Mouse (Mus musculus): ENCODE results near the gene Pam. TPM values are rescaled to one million over a fixed set of nuclear protein-coding genes. Genes with fewer than 3 reads are reported as not detected.

The Pam gene
- polyA plus RNA-seq, 1 experiment from 2014 or later = 21.5 TPM

- ATAC-seq (replicated peaks; ENCODE audit: low FRiP score) (no peak), DNase-seq (ENCODE audit: low spot score) (no peak)
- Histone ChIP-seq H3K4me1 (replicated peaks; ENCODE audit: control insufficient read depth, insufficient read depth, low read length) (no peaks in the 10 kb centered on the region), H3K4me3 (ENCODE audit: low read depth, low read length) (no peak overlapping the region), H3K9ac (ENCODE audit: low read length) (no peak overlapping the region), H3K9me3 (ENCODE audit: control insufficient read depth, low read length) (no peaks in the 10 kb centered on the region), H3K27ac (ENCODE audit: low read depth, low read length) (no peak overlapping the region), H3K36me3 (ENCODE audit: control insufficient read depth, insufficient read depth, low read length) (no peaks in the 10 kb centered on the region), H3K4me2 (ENCODE audit: low read depth, low read length, severe bottlenecking) (no peak overlapping the region), H3K27me3 (ENCODE audit: control insufficient read depth, insufficient read depth, low read length) (no peaks in the 10 kb centered on the region)
- WGBS = 77% methylated on average over 1 of the region's 1 CpGs
Measured at GRCm38 (mm10) chr1:97983189-97983588, 112.3 kb downstream of the Pam start.

- Histone ChIP-seq H3K4me1 (replicated peaks; ENCODE audit: control insufficient read depth, insufficient read depth, low read length) (no peaks in the 10 kb centered on the region; the same call in 1 of the 2 replicates), H3K4me2 (ENCODE audit: low read depth, low read length, severe bottlenecking) (no peak overlapping the region), H3K36me3 (ENCODE audit: control insufficient read depth, insufficient read depth, low read length) (no peaks in the 10 kb centered on the region), H3K27me3 (ENCODE audit: control insufficient read depth, insufficient read depth, low read length) (no peaks in the 10 kb centered on the region), H3K9ac (ENCODE audit: low read length) (no peak overlapping the region), H3K27ac (ENCODE audit: low read depth, low read length) (no peak overlapping the region), H3K9me3 (ENCODE audit: control insufficient read depth, low read length) (no peaks in the 10 kb centered on the region), H3K4me3 (ENCODE audit: low read depth, low read length) (no peak overlapping the region)
- DNase-seq (ENCODE audit: low spot score) (no peak), ATAC-seq (replicated peaks; ENCODE audit: low FRiP score) (no peak)
- WGBS = 83% methylated on average over 1 of the region's 1 CpGs
Measured at GRCm38 (mm10) chr1:97979422-97979821, 116.0 kb downstream of the Pam start.

DNA sequence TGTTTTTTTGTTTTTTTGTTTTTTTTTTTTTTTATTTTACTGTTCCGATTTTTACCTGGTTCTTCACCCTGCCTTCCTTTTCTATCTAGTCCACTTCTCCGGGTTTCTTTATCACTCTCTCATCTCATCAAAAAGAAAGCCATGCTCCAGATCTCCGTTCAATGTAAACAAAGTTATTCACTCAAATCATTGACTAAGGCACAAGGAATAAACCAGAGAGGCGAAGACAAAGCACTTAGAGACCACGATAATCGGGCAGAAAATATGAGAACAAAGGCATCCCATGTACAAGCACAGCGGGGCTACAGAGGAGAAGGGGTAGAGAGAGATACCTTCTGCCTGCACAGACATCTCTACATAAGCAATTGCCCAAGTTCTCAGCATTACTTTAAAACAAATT, 117.9 kb downstream of the Pam start:
- Histone ChIP-seq H3K4me1 (replicated peaks; ENCODE audit: control insufficient read depth, insufficient read depth, low read length) (no peaks in the 10 kb centered on the region; the same call in 1 of the 2 replicates), H3K36me3 (ENCODE audit: control insufficient read depth, insufficient read depth, low read length) (no peaks in the 10 kb centered on the region), H3K27ac (ENCODE audit: low read depth, low read length) (no peak overlapping the region), H3K4me3 (ENCODE audit: low read depth, low read length) (no peak overlapping the region), H3K4me2 (ENCODE audit: low read depth, low read length, severe bottlenecking) (peak overlapping the region; percentile 65), H3K27me3 (ENCODE audit: control insufficient read depth, insufficient read depth, low read length) (no peaks in the 10 kb centered on the region), H3K9ac (ENCODE audit: low read length) (peak overlapping the region; percentile 72; the same call in 1 of the 2 replicates), H3K9me3 (ENCODE audit: control insufficient read depth, low read length) (no peaks in the 10 kb centered on the region)
- ATAC-seq (replicated peaks; ENCODE audit: low FRiP score) (no peak), DNase-seq (ENCODE audit: low spot score) (no peak)
- 16% methylated on average over 7 of the region's 7 CpGs for WGBS

DNA sequence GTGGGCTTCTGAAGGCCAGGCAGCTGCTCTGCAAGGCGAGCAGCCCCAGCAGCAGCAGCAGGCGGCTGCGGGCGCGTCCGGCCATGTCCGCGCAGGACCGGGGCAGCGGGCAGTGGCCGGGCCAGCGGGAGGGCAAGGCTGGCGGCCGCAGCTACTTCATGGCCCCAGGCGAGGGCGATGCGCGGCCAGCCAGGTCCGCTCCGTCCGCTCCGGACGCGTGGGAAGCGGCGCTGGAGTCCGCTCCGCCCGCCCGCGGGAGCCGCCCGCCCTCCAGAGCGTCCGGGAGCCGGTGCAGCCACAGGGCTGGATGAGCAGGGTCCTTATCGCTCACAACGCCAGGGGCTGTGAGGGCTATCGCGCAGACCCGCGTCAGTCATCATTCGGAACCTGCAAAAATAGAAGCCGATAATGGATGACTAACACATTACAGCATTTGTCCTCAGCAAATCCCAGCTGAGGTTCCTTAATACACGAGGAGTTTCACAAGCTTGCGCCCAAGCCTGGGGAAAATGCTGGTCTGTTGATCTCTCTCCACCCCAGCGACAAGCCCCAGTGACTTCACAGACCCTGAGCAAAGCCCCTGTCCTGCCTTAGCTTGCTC, 118.5 kb downstream of the Pam start:
- Histone ChIP-seq H3K4me2 (ENCODE audit: low read depth, low read length, severe bottlenecking) (peak overlapping the region; percentile 65), H3K9ac (ENCODE audit: low read length) (peak overlapping the region; percentile 72), H3K27me3 (ENCODE audit: control insufficient read depth, insufficient read depth, low read length) (no peaks in the 10 kb centered on the region), H3K27ac (ENCODE audit: low read depth, low read length) (peak overlapping the region; percentile 19; the same call in 1 of the 2 replicates), H3K36me3 (ENCODE audit: control insufficient read depth, insufficient read depth, low read length) (no peaks in the 10 kb centered on the region), H3K9me3 (ENCODE audit: control insufficient read depth, low read length) (no peaks in the 10 kb centered on the region), H3K4me3 (ENCODE audit: low read depth, low read length) (peak overlapping the region; percentile 56), H3K4me1 (replicated peaks; ENCODE audit: control insufficient read depth, insufficient read depth, low read length) (no peaks in the 10 kb centered on the region; the same call in 1 of the 2 replicates)
- ATAC-seq (replicated peaks; ENCODE audit: low FRiP score) = peak; percentile 88
- under 1% methylated on average over 47 of the region's 47 CpGs for WGBS
- peak; percentile 81 for DNase-seq (ENCODE audit: low spot score)

GRCm38 (mm10) chr1:97976072-97976471, 119.4 kb downstream of the Pam start:
- Histone ChIP-seq H3K4me1 (replicated peaks; ENCODE audit: control insufficient read depth, insufficient read depth, low read length) (no peaks in the 10 kb centered on the region; the same call in 1 of the 2 replicates), H3K27ac (ENCODE audit: low read depth, low read length) (no peak overlapping the region), H3K36me3 (ENCODE audit: control insufficient read depth, insufficient read depth, low read length) (no peaks in the 10 kb centered on the region), H3K4me3 (ENCODE audit: low read depth, low read length) (peak overlapping the region; percentile 56; the same call in 1 of the 2 replicates), H3K9me3 (ENCODE audit: control insufficient read depth, low read length) (no peaks in the 10 kb centered on the region), H3K27me3 (ENCODE audit: control insufficient read depth, insufficient read depth, low read length) (no peaks in the 10 kb centered on the region), H3K4me2 (ENCODE audit: low read depth, low read length, severe bottlenecking) (peak overlapping the region; percentile 65; the same call in 1 of the 2 replicates), H3K9ac (ENCODE audit: low read length) (no peak overlapping the region)
- WGBS = 73% methylated on average over 13 of the region's 13 CpGs
- ATAC-seq (replicated peaks; ENCODE audit: low FRiP score) (no peak), DNase-seq (ENCODE audit: low spot score) (no peak)

- 44% methylated on average over 11 of the region's 11 CpGs for WGBS
- Histone ChIP-seq H3K4me1 (replicated peaks; ENCODE audit: control insufficient read depth, insufficient read depth, low read length) (no peaks in the 10 kb centered on the region; the same call in 1 of the 2 replicates), H3K27me3 (ENCODE audit: control insufficient read depth, insufficient read depth, low read length) (no peaks in the 10 kb centered on the region), H3K36me3 (ENCODE audit: control insufficient read depth, insufficient read depth, low read length) (no peaks in the 10 kb centered on the region), H3K27ac (ENCODE audit: low read depth, low read length) (no peak overlapping the region), H3K9ac (ENCODE audit: low read length) (no peak overlapping the region), H3K9me3 (ENCODE audit: control insufficient read depth, low read length) (no peaks in the 10 kb centered on the region), H3K4me3 (ENCODE audit: low read depth, low read length) (no peak overlapping the region), H3K4me2 (ENCODE audit: low read depth, low read length, severe bottlenecking) (no peak overlapping the region)
- ATAC-seq (replicated peaks; ENCODE audit: low FRiP score) (peak; percentile 65), DNase-seq (ENCODE audit: low spot score) (peak; percentile 60)
Measured at GRCm38 (mm10) chr1:97974968-97975367, 120.5 kb downstream of the Pam start.

DNA sequence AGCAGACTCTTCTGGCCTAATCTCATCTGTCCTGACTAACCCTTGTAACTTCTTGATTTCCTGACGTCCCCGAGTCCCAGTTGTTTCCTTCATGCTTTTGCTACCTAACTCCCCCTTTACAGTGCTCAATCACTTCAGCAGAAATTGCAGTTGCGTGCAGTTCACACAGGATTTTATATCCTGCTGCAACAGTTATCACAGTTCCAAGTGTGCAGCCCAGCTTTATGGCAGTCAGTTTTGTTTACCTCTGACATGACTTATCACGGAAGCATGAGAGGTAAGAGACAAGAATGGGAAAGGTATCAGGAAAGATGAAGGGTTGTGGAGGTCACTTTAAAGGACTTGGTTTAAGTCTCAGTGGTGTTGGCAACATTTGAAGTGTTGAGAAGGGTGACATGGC, 125.7 kb downstream of the Pam start:
- 83% methylated on average over 4 of the region's 4 CpGs for WGBS
- no peaks in the 10 kb centered on the region for H3K36me3 ChIP-seq (ENCODE audit: control insufficient read depth, insufficient read depth, low read length)
- no peaks in the 10 kb centered on the region for H3K4me1 ChIP-seq (replicated peaks; ENCODE audit: control insufficient read depth, insufficient read depth, low read length)
- H3K27ac ChIP-seq (ENCODE audit: low read depth, low read length) = no peak overlapping the region
- no peaks in the 10 kb centered on the region for H3K27me3 ChIP-seq (ENCODE audit: control insufficient read depth, insufficient read depth, low read length)
- DNase-seq (ENCODE audit: low spot score) (no peak), ATAC-seq (replicated peaks; ENCODE audit: low FRiP score) (no peak)
- no peaks in the 10 kb centered on the region for H3K9me3 ChIP-seq (ENCODE audit: control insufficient read depth, low read length)
- H3K4me3 ChIP-seq (ENCODE audit: low read depth, low read length) = no peak overlapping the region
- no peak overlapping the region for H3K4me2 ChIP-seq (ENCODE audit: low read depth, low read length, severe bottlenecking)
- no peak overlapping the region for H3K9ac ChIP-seq (ENCODE audit: low read length)

DNA sequence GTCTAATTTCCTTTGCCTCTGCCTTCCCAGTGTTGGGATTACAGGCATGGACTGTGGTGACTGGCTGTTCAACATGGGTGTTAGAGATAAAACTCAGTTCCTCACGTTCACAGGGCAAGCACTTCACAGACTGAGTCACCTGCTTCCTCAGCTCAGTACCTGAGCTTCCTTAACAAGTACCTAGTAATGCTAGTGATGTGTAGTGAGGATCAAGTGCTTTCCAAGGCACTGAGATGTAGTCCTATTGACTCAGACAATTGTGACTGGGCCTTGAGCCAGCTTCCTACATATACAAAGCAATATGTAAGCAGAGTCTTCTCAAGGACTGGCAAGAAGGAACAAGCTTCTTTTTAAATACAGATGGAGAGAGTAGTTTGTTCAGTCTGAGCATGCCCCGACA, 131.7 kb downstream of the Pam start:
- Histone ChIP-seq H3K27me3 (ENCODE audit: control insufficient read depth, insufficient read depth, low read length) (no peaks in the 10 kb centered on the region), H3K4me2 (ENCODE audit: low read depth, low read length, severe bottlenecking) (no peak overlapping the region), H3K4me1 (replicated peaks; ENCODE audit: control insufficient read depth, insufficient read depth, low read length) (no peaks in the 10 kb centered on the region), H3K4me3 (ENCODE audit: low read depth, low read length) (no peak overlapping the region), H3K36me3 (ENCODE audit: control insufficient read depth, insufficient read depth, low read length) (no peaks in the 10 kb centered on the region), H3K9ac (ENCODE audit: low read length) (no peak overlapping the region), H3K27ac (ENCODE audit: low read depth, low read length) (no peak overlapping the region), H3K9me3 (ENCODE audit: control insufficient read depth, low read length) (no peaks in the 10 kb centered on the region)
- DNase-seq (ENCODE audit: low spot score) = no peak
- 85% methylated on average over 2 of the region's 2 CpGs for WGBS
- ATAC-seq (replicated peaks; ENCODE audit: low FRiP score) = no peak

GRCm38 (mm10) chr1:97962134-97962533, 133.3 kb downstream of the Pam start:
- Histone ChIP-seq H3K4me1 (replicated peaks; ENCODE audit: control insufficient read depth, insufficient read depth, low read length) (no peaks in the 10 kb centered on the region), H3K27ac (ENCODE audit: low read depth, low read length) (no peak overlapping the region), H3K27me3 (ENCODE audit: control insufficient read depth, insufficient read depth, low read length) (no peaks in the 10 kb centered on the region), H3K36me3 (ENCODE audit: control insufficient read depth, insufficient read depth, low read length) (no peaks in the 10 kb centered on the region), H3K4me3 (ENCODE audit: low read depth, low read length) (no peak overlapping the region), H3K9me3 (ENCODE audit: control insufficient read depth, low read length) (no peaks in the 10 kb centered on the region), H3K4me2 (ENCODE audit: low read depth, low read length, severe bottlenecking) (no peak overlapping the region), H3K9ac (ENCODE audit: low read length) (no peak overlapping the region)
- ATAC-seq (replicated peaks; ENCODE audit: low FRiP score) (no peak), DNase-seq (ENCODE audit: low spot score) (no peak)
- WGBS = 83% methylated on average over 7 of the region's 7 CpGs

All from forebrain, embryonic 11.5 days (tissue).